Mouse (Mus musculus): Measurements from ENCODE around the gene Per1.

- TF ChIP-seq GATA1 (IDR thresholded peaks at IDR 0.05; ENCODE audit: borderline replicate concordance, low read length) (no peak), FLI1 (IDR thresholded peaks at IDR 0.05; ENCODE audit: low read length) (no peak)
Measured at GRCm38 (mm10) chr11:69076572-69076971, 18.4 kb upstream of the Per1 start.
